Comparison of ENCODE assay signal across 10 mouse cellular contexts in the genomic region with DNA sequence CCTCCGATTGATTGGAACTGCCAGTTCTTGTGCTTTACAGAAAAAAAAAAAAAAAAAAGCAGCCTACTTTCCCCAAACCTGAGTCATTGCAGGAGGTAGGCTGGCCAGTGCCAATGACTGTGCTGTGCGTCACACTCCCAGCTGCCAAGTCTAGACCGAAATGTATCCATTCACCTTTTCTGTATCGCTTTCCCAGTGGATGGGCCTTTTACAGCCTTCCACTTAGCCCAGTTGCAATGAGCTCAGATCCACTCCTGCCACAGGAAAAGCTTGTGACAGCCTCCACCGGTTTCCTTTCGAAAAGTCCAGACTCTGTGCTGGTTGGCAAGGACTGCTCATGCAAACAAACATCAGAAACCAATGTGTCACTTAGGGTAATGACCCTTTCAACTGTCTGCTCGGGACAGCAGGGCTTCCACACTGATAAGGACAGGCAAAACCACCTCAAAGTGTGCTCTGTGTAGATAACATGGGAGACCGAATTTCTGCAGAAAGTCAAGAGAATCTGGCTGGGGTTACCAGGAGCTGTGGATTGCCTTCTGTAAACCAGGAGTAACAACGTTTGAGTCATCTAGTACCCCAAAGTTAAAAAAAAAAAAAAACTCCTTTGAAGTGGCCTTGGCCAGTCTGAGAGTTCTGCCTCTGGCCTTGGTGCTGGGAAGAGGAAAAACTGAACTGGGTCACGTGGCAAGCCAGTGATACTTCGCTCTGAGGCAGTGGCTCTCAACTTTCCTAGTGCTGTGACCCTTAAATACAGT. TPM values are rescaled to one million over a fixed set of nuclear protein-coding genes. Genes with fewer than 3 reads are reported as not detected.
A peak's percentile ranks its signal among the peaks of the same experiment; 100 is the strongest.
DNase-seq lines count a peak whose midpoint lies in the region; ATAC-seq and TF ChIP-seq lines count a peak whose summit lies in the region.
"Had no signal": no experiment of that assay in that cellular context is flagged by ENCODE, and none has a peak within 500 bp of the region (broad histone marks: within the 10 kb centered on the region; RNA-seq: fewer than 3 reads in every experiment).

No protein-coding gene starts in this region.

- 0 out of 2 replicates have a peak, but pooled peaks have one; percentile 14 for ATAC-seq in intestine, postnatal 0 days
- peak; percentile 38; the same call in 1 of the 2 replicates for ATAC-seq in stomach, embryonic 16.5 days (ENCODE audit: insufficient read depth, low FRiP score)

- H3K36me3 ChIP-seq in intestine, postnatal 0 days (ENCODE audit: control insufficient read depth, insufficient read depth): no peaks in the 10 kb centered on the region; the same call in 1 of the 2 replicates
- H3K36me3 ChIP-seq in stomach, embryonic 16.5 days (ENCODE audit: control insufficient read depth, insufficient read depth, low read length): no peaks in the 10 kb centered on the region

- H3K4me2 ChIP-seq in intestine, postnatal 0 days (replicated peaks; ENCODE audit: low read depth): no peak overlapping the region
- H3K4me2 ChIP-seq in stomach, embryonic 16.5 days (ENCODE audit: low read depth, low read length): no peak overlapping the region

- H3K27me3 ChIP-seq in intestine, postnatal 0 days (replicated peaks; ENCODE audit: control insufficient read depth, insufficient read depth, low read length): no peaks in the 10 kb centered on the region
- H3K27me3 ChIP-seq in stomach, embryonic 16.5 days (ENCODE audit: control insufficient read depth, insufficient read depth, low read length): no peaks in the 10 kb centered on the region

- H3K9ac ChIP-seq in intestine, postnatal 0 days (ENCODE audit: low read depth, low read length): no peak overlapping the region
- H3K9ac ChIP-seq in stomach, embryonic 16.5 days (ENCODE audit: low read length): no peak overlapping the region

- TF ChIP-seq CTCF in intestine, postnatal 0 days (IDR thresholded peaks at IDR 0.05; ENCODE audit: low read depth): no peak

- no peaks in the 10 kb centered on the region for H3K9me3 ChIP-seq in intestine, postnatal 0 days (ENCODE audit: control insufficient read depth)
- H3K9me3 ChIP-seq in stomach, embryonic 16.5 days (replicated peaks; ENCODE audit: control insufficient read depth, low read length): no peaks in the 10 kb centered on the region

- no peak overlapping the region for H3K27ac ChIP-seq in intestine, postnatal 0 days (ENCODE audit: low read depth, low read length)
- no peak overlapping the region for H3K27ac ChIP-seq in stomach, embryonic 16.5 days (ENCODE audit: low read length)
- H3K27ac ChIP-seq: kidney, postnatal 0 days had no signal

- DNase-seq in frontal cortex, adult 2 months (ENCODE audit: extremely low spot score in 1 of 2, low spot score in 1 of 2): peak; percentile 41 to 76
- no peak for DNase-seq in frontal cortex, postnatal 10 days (ENCODE audit: low spot score in 2 of 2)
- peak; percentile 77 for DNase-seq in right cerebral cortex, adult 18-20 months
- DNase-seq in right cerebral cortex, postnatal 10 days (ENCODE audit: low spot score in 2 of 2): no peak
- DNase-seq in gastrocnemius, adult 18-20 months (ENCODE audit: low spot score): no peak
- DNase-seq in kidney, adult 11 months: no peak
- DNase-seq: embryo, embryonic 11 days had no signal

- 51% methylated on average over 11 of the region's 11 CpGs for WGBS in intestine, postnatal 0 days
- WGBS in stomach, embryonic 16.5 days: 57% methylated on average over 11 of the region's 11 CpGs

- H3K4me1 ChIP-seq in intestine, postnatal 0 days (replicated peaks; ENCODE audit: control insufficient read depth, insufficient read depth, low read length): no peaks in the 10 kb centered on the region
- H3K4me1 ChIP-seq in stomach, embryonic 16.5 days (ENCODE audit: control insufficient read depth, insufficient read depth, low read length): no peaks in the 10 kb centered on the region

- H3K4me3 ChIP-seq in intestine, postnatal 0 days (ENCODE audit: low read depth, low read length): no peak overlapping the region
- H3K4me3 ChIP-seq in stomach, embryonic 16.5 days (replicated peaks; ENCODE audit: low read length): no peak overlapping the region

RNA-seq across cellular contexts. Expression of a gene that starts 12.0 kb away (rescaled TPM):
- 4.9 and 5.0 TPM in 2 replicates for polyA plus RNA-seq in frontal cortex, adult 2 months (2012; rRNA removed)
- polyA plus RNA-seq in intestine, postnatal 0 days (2015; fragmentation: Nextera tagmentation; extraction: Ambion mirVana): 0.54 and 0.80 TPM in 2 replicates
- 2.9 and 3.4 TPM in 2 replicates for polyA plus RNA-seq in stomach, embryonic 16.5 days (2015; fragmentation: Nextera tagmentation; extraction: Ambion mirVana)
- not detected for total RNA-seq in gastrocnemius, adult 18-20 months (2021)

RNA-seq across cellular contexts. Expression of a gene that starts 26.8 kb away (rescaled TPM):
- polyA plus RNA-seq in frontal cortex, adult 2 months (2012; rRNA removed): 52.9 and 54.2 TPM in 2 replicates
- 26.4 and 27.1 TPM in 2 replicates for polyA plus RNA-seq in intestine, postnatal 0 days (2015; fragmentation: Nextera tagmentation; extraction: Ambion mirVana)
- polyA plus RNA-seq in stomach, embryonic 16.5 days (2015; fragmentation: Nextera tagmentation; extraction: Ambion mirVana): 62.1 and 64.0 TPM in 2 replicates
- 10 to 100 TPM; 25.8 to 28.9 TPM for total RNA-seq in gastrocnemius, adult 18-20 months (2021)

RNA-seq across cellular contexts. Expression of a gene that starts 28.5 kb away (rescaled TPM):
- 27.6 and 28.6 TPM in 2 replicates for polyA plus RNA-seq in frontal cortex, adult 2 months (2012; rRNA removed)
- 34.9 and 35.9 TPM in 2 replicates for polyA plus RNA-seq in intestine, postnatal 0 days (2015; fragmentation: Nextera tagmentation; extraction: Ambion mirVana)
- polyA plus RNA-seq in stomach, embryonic 16.5 days (2015; fragmentation: Nextera tagmentation; extraction: Ambion mirVana): 16.6 and 18.0 TPM in 2 replicates
- total RNA-seq in gastrocnemius, adult 18-20 months (2021): 100 to 1,000 TPM; 217 to 250 TPM

Comparison
In these comparisons a context has a peak if more than half of its experiments do, and no peak if none do; other contexts are left out.
1. DNase-seq: peak in frontal cortex, adult 2 months (2 of 2) and right cerebral cortex, adult 18-20 months (single experiment); none in frontal cortex, postnatal 10 days (0 of 2), right cerebral cortex, postnatal 10 days (0 of 2), gastrocnemius, adult 18-20 months (single experiment) and kidney, adult 11 months (single experiment).